Mouse (Mus musculus): Measurements from ENCODE around the gene Cldn10. TPM values are rescaled to one million over a fixed set of nuclear protein-coding genes. Genes with fewer than 3 reads are reported as not detected.
"Not testable (repeated sequence)": the region's sequence is repeated elsewhere in the genome, so short reads cannot be mapped to it uniquely, and the experiment has no call there.

Cldn10 gene
- 1.4 and 2.3 TPM in 2 replicates for polyA plus RNA-seq (2015; fragmentation: Nextera tagmentation; extraction: Ambion mirVana)

DNA sequence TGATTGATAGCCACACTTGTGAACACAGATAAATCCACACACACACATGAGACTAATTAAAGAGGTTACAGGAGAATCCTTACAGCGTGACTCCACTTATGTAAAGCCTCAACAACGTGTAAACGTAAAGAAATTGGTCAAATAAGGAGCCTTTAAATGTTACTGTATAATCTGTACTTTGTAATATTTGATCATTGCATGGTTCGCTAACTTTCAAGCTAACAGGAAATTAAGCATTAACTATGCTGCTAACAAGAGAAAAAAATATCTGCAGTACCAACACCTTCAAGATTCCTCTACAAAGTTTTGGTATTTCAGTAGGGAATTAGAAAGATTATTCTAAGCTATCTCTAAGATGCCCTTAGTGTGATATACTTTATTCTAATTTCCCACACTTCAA is at the start of gene Cldn10:
Cldn10 (plus strand) TSS at position 288 of the 400 bp plus-strand sequence.
- ATAC-seq (ENCODE audit: insufficient number of reproducible peaks, low FRiP score, low TSS enrichment, low read depth): no peak
- no peak within 1 kb of the TSS for H3K9ac ChIP-seq
- WGBS: 67% methylated on average over 4 of the region's 4 CpGs

DNA sequence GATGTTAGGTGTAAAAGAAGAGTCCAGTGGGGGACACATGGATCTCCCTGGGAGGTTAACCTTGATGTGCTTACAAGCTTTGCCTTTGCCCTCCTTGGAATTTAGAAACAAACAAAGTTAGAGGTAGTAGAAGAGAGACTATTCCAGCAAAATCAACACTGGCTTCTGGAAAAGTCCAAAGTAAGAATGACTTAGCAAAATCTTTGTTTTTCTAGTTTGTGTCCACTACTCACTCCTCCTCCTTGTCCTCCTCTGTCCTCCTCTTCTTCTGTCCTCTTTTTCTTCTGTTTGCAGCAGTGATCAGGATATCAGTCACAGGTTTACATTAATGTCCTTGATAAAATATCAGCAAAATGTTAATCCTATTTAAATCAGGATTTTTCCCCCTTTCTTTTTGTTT is 45.9 kb upstream of the Cldn10 start:
- Histone ChIP-seq H3K27ac (no peak overlapping the region), H3K36me3 (no peaks in the 10 kb centered on the region), H3K9me3 (no peaks in the 10 kb centered on the region), H3K4me2 (no peak overlapping the region), H3K27me3 (no peaks in the 10 kb centered on the region), H3K4me3 (no peak overlapping the region), H3K4me1 (no peaks in the 10 kb centered on the region), H3K9ac (no peak overlapping the region)
- ATAC-seq (ENCODE audit: insufficient number of reproducible peaks, low FRiP score, low TSS enrichment, low read depth): no peak

More for the DNA sequence above, at the start of gene Cldn10:
- Histone ChIP-seq H3K36me3 (no peaks in the 10 kb centered on the region), H3K4me1 (no peaks in the 10 kb centered on the region), H3K4me3 (no peak within 1 kb of the TSS), H3K27me3 (no peaks in the 10 kb centered on the region), H3K9me3 (no peaks in the 10 kb centered on the region), H3K4me2 (no peak within 1 kb of the TSS), H3K27ac (no peak within 1 kb of the TSS)

DNA sequence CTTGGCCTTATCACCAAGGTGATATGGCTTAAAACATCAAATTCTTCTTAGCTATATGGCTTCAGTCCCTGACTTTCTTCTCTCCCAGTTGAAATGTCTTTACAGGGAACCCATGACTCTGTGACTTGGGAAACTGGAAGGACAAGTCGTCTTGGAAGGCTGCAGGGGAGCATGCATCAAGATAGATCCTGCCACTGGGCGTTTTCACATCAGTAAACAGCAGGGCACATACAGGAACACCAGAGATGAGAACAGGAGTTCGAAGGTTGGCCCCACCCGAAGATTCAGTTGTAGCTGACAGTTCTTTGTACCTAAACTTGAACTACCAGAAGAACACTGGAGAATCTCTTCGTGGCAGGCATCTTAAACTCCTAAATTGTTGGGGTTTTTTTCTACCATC is 44.8 kb upstream of the Cldn10 start:
- WGBS: 64% methylated on average over 5 of the region's 5 CpGs

DNA sequence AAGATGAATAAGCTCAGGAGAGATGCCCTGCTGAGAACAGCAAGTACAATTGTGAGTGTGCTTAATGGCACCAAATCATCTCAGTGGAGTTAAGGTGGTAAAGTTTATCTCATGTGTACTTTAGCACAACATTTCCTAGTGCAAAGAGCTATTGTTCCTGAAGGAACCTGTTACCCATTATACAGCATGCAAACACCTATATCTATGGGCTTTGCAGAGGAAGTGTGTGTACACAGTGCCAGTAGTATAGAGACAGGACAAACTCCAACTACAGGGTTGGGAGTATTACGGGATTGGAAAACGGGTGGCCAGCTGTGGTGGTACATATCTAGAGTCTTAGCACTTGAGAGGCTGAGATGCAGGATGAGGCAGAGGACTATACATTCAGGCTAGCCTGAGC is 38.6 kb upstream of the Cldn10 start:
- 86% methylated on average over 2 of the region's 2 CpGs for WGBS
- Histone ChIP-seq H3K36me3 (no peaks in the 10 kb centered on the region), H3K4me3 (no peak overlapping the region), H3K9ac (no peak overlapping the region), H3K27ac (no peak overlapping the region), H3K9me3 (no peaks in the 10 kb centered on the region), H3K4me1 (no peaks in the 10 kb centered on the region), H3K27me3 (no peaks in the 10 kb centered on the region), H3K4me2 (no peak overlapping the region)
- no peak for ATAC-seq (ENCODE audit: insufficient number of reproducible peaks, low FRiP score, low TSS enrichment, low read depth)

More for the DNA sequence above, 44.8 kb upstream of the Cldn10 start:
- Histone ChIP-seq H3K36me3 (no peaks in the 10 kb centered on the region), H3K4me1 (no peaks in the 10 kb centered on the region), H3K4me2 (no peak overlapping the region), H3K9ac (no peak overlapping the region), H3K27ac (no peak overlapping the region), H3K27me3 (no peaks in the 10 kb centered on the region), H3K4me3 (no peak overlapping the region), H3K9me3 (no peaks in the 10 kb centered on the region)
- ATAC-seq (ENCODE audit: insufficient number of reproducible peaks, low FRiP score, low TSS enrichment, low read depth): no peak

DNA sequence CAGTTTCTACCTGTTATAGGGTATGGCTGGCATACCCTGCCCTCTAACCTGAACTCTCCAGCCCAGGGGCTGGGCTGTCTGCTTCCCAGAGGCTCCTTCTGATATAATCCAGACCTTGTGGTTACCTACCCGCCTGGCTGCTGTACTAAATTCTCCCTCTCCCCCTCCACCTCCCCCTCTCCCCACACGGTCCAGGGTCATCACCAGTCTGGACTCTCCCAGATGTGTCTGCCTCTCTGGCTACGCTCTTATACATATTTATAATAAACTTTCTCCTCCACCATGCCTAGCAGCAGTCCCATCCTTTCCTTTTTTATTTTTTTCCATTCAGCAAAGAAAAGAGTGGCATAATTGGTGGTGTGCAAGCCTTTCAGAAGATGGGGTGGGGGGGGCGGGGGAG is 38.0 kb upstream of the Cldn10 start:
- Histone ChIP-seq H3K27me3 (no peaks in the 10 kb centered on the region), H3K4me3 (no peak overlapping the region), H3K9me3 (no peaks in the 10 kb centered on the region), H3K4me2 (no peak overlapping the region), H3K36me3 (no peaks in the 10 kb centered on the region), H3K4me1 (no peaks in the 10 kb centered on the region), H3K9ac (no peak overlapping the region), H3K27ac (no peak overlapping the region)
- 42% methylated on average over 4 of the region's 4 CpGs for WGBS
- ATAC-seq (ENCODE audit: insufficient number of reproducible peaks, low FRiP score, low TSS enrichment, low read depth): no peak

DNA sequence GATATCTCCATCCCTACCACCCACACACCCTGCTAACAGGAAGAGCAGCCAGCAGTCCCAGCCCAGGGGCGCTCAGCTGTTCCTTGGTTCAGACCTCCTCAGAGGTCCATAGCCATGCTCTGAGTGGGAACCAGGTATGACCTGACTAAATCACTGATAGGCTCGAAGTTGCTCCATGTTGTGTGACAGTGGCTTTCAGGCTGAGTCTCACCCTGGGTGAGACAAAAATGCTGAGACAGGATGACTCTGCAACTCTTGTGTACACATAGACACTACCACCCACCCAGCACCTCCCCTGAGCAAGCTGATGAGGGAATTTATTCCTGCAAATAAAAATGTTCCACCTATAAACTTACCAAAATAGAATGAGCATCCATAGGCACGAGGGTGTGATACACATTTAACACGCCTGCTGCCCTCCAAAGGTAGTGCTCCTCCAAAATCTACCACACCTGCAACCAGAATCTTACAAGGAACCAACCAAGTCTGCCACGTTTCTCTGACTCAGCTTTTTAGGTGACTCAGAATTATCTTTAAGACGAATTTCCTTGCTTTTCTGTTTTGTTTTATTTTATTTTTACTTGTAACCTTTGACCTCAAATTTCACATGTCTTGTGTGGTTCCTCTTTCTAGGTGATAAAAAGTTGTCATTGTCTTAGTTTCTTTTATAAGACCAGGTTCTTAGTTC is 37.1 kb upstream of the Cldn10 start:
- H3K27me3 ChIP-seq: no peaks in the 10 kb centered on the region
- no peaks in the 10 kb centered on the region for H3K36me3 ChIP-seq
- H3K27ac ChIP-seq: no peak overlapping the region
- H3K4me1 ChIP-seq: no peaks in the 10 kb centered on the region
- H3K9ac ChIP-seq: no peak overlapping the region
- H3K9me3 ChIP-seq: no peaks in the 10 kb centered on the region
- 76% methylated on average over 6 of the region's 6 CpGs for WGBS
- no peak overlapping the region for H3K4me2 ChIP-seq
- H3K4me3 ChIP-seq: no peak overlapping the region
- ATAC-seq (ENCODE audit: insufficient number of reproducible peaks, low FRiP score, low TSS enrichment, low read depth): no peak

DNA sequence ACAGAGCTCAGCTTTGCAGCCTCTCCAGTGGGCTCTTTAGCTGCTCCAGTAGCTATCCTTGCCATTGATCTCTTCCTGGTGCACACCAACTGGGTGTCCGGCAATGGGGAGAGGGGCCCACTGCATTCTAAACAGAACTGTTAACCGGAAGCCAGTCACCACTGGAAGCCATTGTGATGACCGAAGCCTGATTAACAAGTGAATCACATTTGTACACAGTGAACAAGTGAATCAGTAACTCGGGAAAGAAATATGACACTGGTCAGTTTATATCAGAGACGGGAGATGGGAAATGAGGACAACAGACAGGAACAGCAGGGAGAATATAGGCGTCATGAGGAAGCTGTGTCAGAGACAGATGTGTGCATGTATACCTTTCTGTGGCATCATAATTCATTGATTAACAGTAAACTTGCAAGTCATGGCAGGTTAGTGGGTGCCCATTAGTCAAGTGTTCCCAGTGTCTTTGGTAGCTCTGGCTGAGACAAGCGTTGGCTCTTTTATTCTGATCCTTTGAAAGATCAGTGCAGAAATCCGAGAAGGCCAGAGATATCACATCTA is 36.4 kb upstream of the Cldn10 start:
- H3K4me2 ChIP-seq: no peak overlapping the region
- WGBS: 80% methylated on average over 8 of the region's 8 CpGs
- H3K27me3 ChIP-seq: no peaks in the 10 kb centered on the region
- ATAC-seq (ENCODE audit: insufficient number of reproducible peaks, low FRiP score, low TSS enrichment, low read depth): no peak
- H3K9me3 ChIP-seq: no peaks in the 10 kb centered on the region
- H3K9ac ChIP-seq: no peak overlapping the region
- no peaks in the 10 kb centered on the region for H3K36me3 ChIP-seq
- H3K27ac ChIP-seq: no peak overlapping the region
- no peaks in the 10 kb centered on the region for H3K4me1 ChIP-seq
- no peak overlapping the region for H3K4me3 ChIP-seq

DNA sequence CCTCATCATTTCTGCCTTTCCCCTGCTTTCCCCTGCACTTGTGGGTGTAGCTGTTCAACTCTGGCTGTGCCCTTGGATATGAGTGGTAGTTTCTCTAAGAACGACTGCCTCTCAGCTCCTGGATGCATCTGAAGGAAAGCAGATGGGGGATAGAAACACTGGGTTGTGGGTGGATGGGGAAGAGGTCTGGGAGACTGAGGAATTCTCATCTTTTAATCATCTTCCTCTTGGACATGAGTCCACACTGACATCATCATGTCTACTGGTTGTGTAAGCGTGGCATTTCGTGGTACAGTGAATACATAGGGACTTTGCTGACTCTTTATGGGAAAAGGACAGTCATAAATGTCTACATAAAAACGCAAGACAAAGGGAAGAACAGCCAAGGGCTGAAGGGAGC is 31.7 kb upstream of the Cldn10 start:
- Histone ChIP-seq H3K4me2 (no peak overlapping the region), H3K9ac (no peak overlapping the region), H3K27me3 (no peaks in the 10 kb centered on the region), H3K4me1 (no peaks in the 10 kb centered on the region), H3K27ac (no peak overlapping the region), H3K36me3 (no peaks in the 10 kb centered on the region), H3K4me3 (no peak overlapping the region), H3K9me3 (no peaks in the 10 kb centered on the region)
- ATAC-seq (ENCODE audit: insufficient number of reproducible peaks, low FRiP score, low TSS enrichment, low read depth): no peak
- 77% methylated on average over 4 of the region's 4 CpGs for WGBS

DNA sequence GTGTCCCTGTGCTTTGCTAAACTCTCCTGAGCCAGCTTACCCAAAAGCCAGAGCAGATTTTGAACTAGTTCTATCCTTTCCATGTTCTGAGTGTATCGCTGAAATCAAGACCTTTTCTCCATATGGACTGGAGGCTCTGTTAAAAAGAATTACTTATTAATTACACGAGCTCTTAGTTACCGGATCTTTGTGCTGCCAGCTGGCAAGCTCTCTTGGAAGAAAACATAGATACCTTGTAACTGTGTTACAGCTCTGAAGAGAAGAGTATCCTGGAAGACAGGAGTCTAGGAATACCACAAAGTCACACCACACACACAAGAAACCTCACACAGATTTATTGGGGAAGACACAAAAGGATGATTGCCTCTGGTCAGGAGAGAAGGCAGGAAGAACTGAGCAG is 31.1 kb upstream of the Cldn10 start:
- Histone ChIP-seq H3K27ac (no peak overlapping the region), H3K4me2 (no peak overlapping the region), H3K4me1 (no peaks in the 10 kb centered on the region), H3K27me3 (no peaks in the 10 kb centered on the region), H3K9me3 (no peaks in the 10 kb centered on the region), H3K9ac (no peak overlapping the region), H3K36me3 (no peaks in the 10 kb centered on the region), H3K4me3 (no peak overlapping the region)
- ATAC-seq (ENCODE audit: insufficient number of reproducible peaks, low FRiP score, low TSS enrichment, low read depth): no peak
- WGBS: 58% methylated on average over 3 of the region's 3 CpGs

DNA sequence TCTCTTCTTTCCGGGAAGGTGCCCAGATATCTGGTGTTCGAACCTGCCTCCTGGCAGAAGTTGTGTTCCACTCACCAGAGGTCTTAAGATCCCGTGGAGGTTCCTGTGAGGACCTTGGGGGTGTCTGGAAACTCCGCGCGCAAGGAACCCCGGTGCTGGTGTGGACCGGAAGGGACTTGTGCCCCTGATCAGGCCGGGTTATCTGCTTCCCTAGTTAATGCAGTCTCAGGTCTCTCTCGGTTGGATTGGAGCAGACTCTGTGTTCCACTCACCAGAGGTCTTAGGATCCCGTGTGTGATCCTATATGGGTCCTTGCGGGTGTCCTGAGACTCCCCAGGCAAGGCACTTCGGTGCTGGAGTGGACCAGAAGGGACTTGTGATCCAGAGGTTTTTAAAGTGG is 24.3 kb upstream of the Cldn10 start:
- ATAC-seq (ENCODE audit: insufficient number of reproducible peaks, low FRiP score, low TSS enrichment, low read depth); H3K4me2 ChIP-seq; H3K36me3 ChIP-seq; H3K27ac ChIP-seq; H3K9ac ChIP-seq; H3K9me3 ChIP-seq; H3K4me3 ChIP-seq; H3K4me1 ChIP-seq; H3K27me3 ChIP-seq: not testable (repeated sequence)
- WGBS: 93% methylated on average over 13 of the region's 13 CpGs

DNA sequence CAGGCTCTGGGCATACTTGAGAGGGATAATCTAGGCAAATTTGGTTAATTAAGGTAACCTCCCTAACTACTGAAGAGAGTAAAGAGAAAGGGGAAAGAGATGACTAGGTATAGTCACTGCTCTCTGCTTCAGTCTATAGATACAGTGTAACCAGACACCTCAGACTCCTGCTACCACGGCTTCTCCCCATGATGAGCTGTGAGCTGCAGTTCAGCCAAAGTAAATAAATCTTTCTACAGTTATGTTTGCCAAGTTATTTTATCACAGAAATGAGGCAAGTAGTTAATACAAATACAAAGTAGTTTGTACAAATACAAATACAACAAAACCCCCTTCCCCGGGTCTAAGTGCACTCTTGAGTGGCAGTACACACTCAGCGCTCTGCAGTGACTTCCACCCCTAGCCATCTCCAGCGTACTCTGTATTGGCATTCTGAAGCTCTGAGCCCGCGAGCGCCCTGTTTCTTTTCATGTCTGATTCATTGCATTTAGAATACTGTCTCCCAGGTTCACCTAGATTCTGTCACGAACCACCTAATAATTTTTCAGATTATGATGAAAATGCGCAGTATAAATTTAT is 23.7 kb upstream of the Cldn10 start:
- no peak overlapping the region for H3K9ac ChIP-seq
- H3K4me2 ChIP-seq: no peak overlapping the region
- H3K27me3 ChIP-seq: 0 out of 2 replicates have a peak, but pooled peaks cover 7% of the 10 kb centered on the region
- H3K36me3 ChIP-seq: no peaks in the 10 kb centered on the region
- ATAC-seq (ENCODE audit: insufficient number of reproducible peaks, low FRiP score, low TSS enrichment, low read depth): no peak
- H3K9me3 ChIP-seq: no peaks in the 10 kb centered on the region
- no peak overlapping the region for H3K4me3 ChIP-seq
- H3K4me1 ChIP-seq: no peaks in the 10 kb centered on the region
- no peak overlapping the region for H3K27ac ChIP-seq
- 82% methylated on average over 9 of the region's 9 CpGs for WGBS

DNA sequence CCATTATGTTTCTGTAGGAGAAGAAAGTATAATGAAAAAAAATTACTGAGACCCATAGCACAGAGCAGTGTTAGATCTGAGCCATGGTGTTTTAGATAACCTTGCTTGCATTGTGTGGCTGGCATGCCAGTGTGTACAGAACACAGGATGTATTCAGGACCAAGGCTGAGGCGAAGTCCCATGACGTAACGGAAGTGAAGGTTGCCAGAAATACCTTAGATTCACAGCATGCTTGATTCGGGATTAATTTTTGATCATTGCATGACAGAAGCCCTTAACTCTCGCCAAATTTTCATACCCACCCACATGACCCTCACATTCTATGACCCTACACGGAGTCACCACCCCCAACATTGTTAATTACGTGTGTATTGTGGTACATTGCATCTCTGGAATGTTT is 22.4 kb upstream of the Cldn10 start:
- WGBS: 74% methylated on average over 7 of the region's 7 CpGs
- no peak overlapping the region for H3K9ac ChIP-seq
- no peak overlapping the region for H3K27ac ChIP-seq
- no peak for ATAC-seq (ENCODE audit: insufficient number of reproducible peaks, low FRiP score, low TSS enrichment, low read depth)
- H3K36me3 ChIP-seq: no peaks in the 10 kb centered on the region
- H3K27me3 ChIP-seq: 0 out of 2 replicates have a peak, but pooled peaks cover 14% of the 10 kb centered on the region
- no peaks in the 10 kb centered on the region for H3K9me3 ChIP-seq
- H3K4me2 ChIP-seq: no peak overlapping the region
- no peaks in the 10 kb centered on the region for H3K4me1 ChIP-seq
- no peak overlapping the region for H3K4me3 ChIP-seq
